Mouse (Mus musculus): Measurements from ENCODE around the gene Mef2a. TPM values are rescaled to one million over a fixed set of nuclear protein-coding genes. Genes with fewer than 3 reads are reported as not detected.

The Mef2a gene
- total and polyA plus RNA-seq, 3 experiments: 9.6 to 13.4 TPM; not detected in 1

DNA sequence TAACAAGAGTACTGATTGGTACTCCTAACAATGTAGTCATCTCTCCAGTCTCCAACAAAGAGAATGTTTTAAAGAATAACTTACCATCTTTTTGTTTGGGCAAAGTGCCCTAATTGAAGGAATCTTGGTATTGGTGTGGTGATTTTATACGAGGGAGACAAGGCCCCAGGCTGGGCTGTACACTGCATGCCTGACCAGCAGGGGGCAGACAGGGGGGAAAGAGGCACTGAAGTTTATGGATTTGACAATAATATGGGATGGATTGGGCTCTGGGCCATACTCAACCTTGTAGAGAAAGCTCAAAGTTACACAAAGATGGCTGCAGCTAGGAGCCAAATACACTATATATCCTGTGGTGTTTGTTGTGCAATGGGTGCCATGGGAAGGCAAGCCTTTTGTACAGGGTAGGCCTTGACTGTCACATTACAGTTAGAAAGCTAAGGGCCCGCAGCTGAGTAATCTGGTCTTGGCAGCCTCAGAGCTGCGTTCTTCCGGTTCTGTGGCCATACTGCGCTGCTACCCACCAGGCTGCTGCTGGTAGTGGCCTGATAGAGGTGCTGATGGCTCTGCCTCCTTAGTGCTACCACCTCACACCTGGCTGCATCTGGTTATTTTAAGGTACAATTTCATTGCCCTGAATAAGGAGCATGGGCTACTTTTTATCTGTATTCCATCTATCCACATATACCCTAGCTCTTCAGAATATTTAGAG, 143.6 kb downstream of the Mef2a start (continued):
- TF ChIP-seq CTCF (IDR thresholded peaks at IDR 0.05 in 2 of 3, conservative IDR thresholded peaks at IDR 0.05 in 1 of 3; ENCODE audit: control insufficient read depth in 1 of 3, insufficient read depth in 1 of 3, low read depth in 2 of 3, low read length in 3 of 3, poor library complexity in 1 of 3, severe bottlenecking in 1 of 3): peak; percentile 81 to 86 (median 81)
- no peak for TF ChIP-seq ELF1 (IDR thresholded peaks at IDR 0.05; ENCODE audit: low read depth, low read length)
- TF ChIP-seq TCF12 (IDR thresholded peaks at IDR 0.05; ENCODE audit: low read depth, low read length): no peak
- TF ChIP-seq KAT2A (conservative IDR thresholded peaks at IDR 0.05; ENCODE audit: low read depth, low read length): no peak
- TF ChIP-seq NELFE (IDR thresholded peaks at IDR 0.05; ENCODE audit: low read depth, low read length): no peak
- TF ChIP-seq ETS1 (IDR thresholded peaks at IDR 0.05; ENCODE audit: low read depth, low read length): no peak

DNA sequence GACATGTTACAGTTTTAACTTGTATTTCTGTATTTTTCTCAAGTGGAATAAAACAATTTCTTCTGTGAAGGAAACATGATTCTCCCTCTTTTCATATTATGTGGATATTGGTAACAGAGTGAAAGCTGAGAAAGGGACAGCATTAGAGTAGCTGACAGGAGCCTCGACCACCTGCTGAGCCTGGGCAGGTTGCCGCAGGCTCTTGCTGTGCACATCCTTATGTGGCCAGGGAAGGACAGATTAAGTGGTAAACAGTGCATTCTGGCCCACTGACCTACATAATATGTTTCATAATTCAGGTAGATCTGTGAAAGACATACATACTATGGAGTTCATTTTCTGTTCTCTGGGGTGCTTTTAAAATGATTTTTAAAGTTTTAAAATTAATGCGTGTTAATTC, 144.3 kb downstream of the Mef2a start:
- H3K36me3 ChIP-seq (ENCODE audit: control insufficient read depth in 1 of 2, insufficient read depth in 2 of 2, low read length in 2 of 2): no peaks in the 10 kb centered on the region
- no peak overlapping the region for H3K4me3 ChIP-seq (ENCODE audit: control insufficient read depth in 1 of 2, insufficient read depth in 1 of 2, low read depth in 2 of 2, low read length in 2 of 2)
- no peak overlapping the region for H3K27ac ChIP-seq (ENCODE audit: control insufficient read depth, low read depth, low read length)
- TF ChIP-seq ZNF384 (IDR thresholded peaks at IDR 0.05; ENCODE audit: low read depth, low read length) (no peak), TCF12 (IDR thresholded peaks at IDR 0.05; ENCODE audit: low read depth, low read length) (no peak), USF1 (IDR thresholded peaks at IDR 0.05; ENCODE audit: low read depth, low read length) (no peak), BHLHE40 (IDR thresholded peaks at IDR 0.05; ENCODE audit: borderline replicate concordance, low read depth, low read length) (no peak), NRF1 (IDR thresholded peaks at IDR 0.05; ENCODE audit: insufficient read depth, low read depth, low read length, poor library complexity, severe bottlenecking) (no peak), POLR2A (IDR thresholded peaks at IDR 0.05; ENCODE audit: control insufficient read depth in 1 of 2, insufficient read depth in 1 of 2, low read depth in 1 of 2, low read length in 2 of 2, poor library complexity in 1 of 2) (no peak), TBP (IDR thresholded peaks at IDR 0.05; ENCODE audit: low read depth, low read length) (no peak), MAX (IDR thresholded peaks at IDR 0.05; ENCODE audit: low read length) (no peak), ETS1 (IDR thresholded peaks at IDR 0.05; ENCODE audit: low read depth, low read length) (no peak), USF2 (IDR thresholded peaks at IDR 0.05; ENCODE audit: borderline replicate concordance in 1 of 2, insufficient read depth in 1 of 2, low read depth in 1 of 2, low read length in 2 of 2) (no peak), MEF2A (IDR thresholded peaks at IDR 0.05; ENCODE audit: extremely low read depth, insufficient replicate concordance, low read depth, low read length, poor library complexity, severe bottlenecking) (no peak), ELF1 (IDR thresholded peaks at IDR 0.05; ENCODE audit: low read depth, low read length) (no peak), MAZ (IDR thresholded peaks at IDR 0.05; ENCODE audit: low read depth, low read length) (no peak), ZC3H11A (IDR thresholded peaks at IDR 0.05; ENCODE audit: low read depth, low read length) (no peak), NELFE (IDR thresholded peaks at IDR 0.05; ENCODE audit: low read depth, low read length) (no peak), TAL1 (IDR thresholded peaks at IDR 0.05; ENCODE audit: low read length) (no peak), CHD2 (IDR thresholded peaks at IDR 0.05; ENCODE audit: low read length) (no peak)
- H3K9me3 ChIP-seq (replicated peaks; ENCODE audit: insufficient read depth, low read length): no peaks in the 10 kb centered on the region
- H3K4me1 ChIP-seq (ENCODE audit: control insufficient read depth in 1 of 2, insufficient read depth in 2 of 2, low read length in 2 of 2): no peaks in the 10 kb centered on the region
- H3K79me2 ChIP-seq (ENCODE audit: control insufficient read depth, insufficient read depth, low read length, poor library complexity): no peaks in the 10 kb centered on the region
- H3K27me3 ChIP-seq (ENCODE audit: control insufficient read depth in 1 of 2, insufficient read depth in 2 of 2, low read length in 2 of 2): no peaks in the 10 kb centered on the region
- H3K9ac ChIP-seq (ENCODE audit: control insufficient read depth, low read depth, low read length, poor library complexity, severe bottlenecking): no peak overlapping the region
- no peak for DNase-seq (ENCODE audit: low read depth, low spot score)

All from MEL (cell line).